Mouse (Mus musculus) MEL (cell line): ENCODE data around the gene Robo1.

Experiments used
- CTCF ChIP-seq, 3 experiments: IDR thresholded peaks in 2 of 3; conservative IDR thresholded peaks in 1 of 3; 2 replicates each; pipeline ENCODE4 v1.5.1; 2011 to 2012; ENCODE audit warnings: low read length in 3 of 3, low read depth in 2 of 3, mild to moderate bottlenecking in 2 of 3, improper control_type of control experiment in 1 of 3, inconsistent platforms in 1 of 3, mixed read lengths in 1 of 3, moderate library complexity in 1 of 3; ENCODE audit not compliant: control insufficient read depth in 1 of 3, insufficient read depth in 1 of 3, poor library complexity in 1 of 3, severe bottlenecking in 1 of 3
- ELF1 ChIP-seq: IDR thresholded peaks from 2 replicates; pipeline ENCODE4 v1.6.1; 2014; ENCODE audit warnings: low read depth, mild to moderate bottlenecking, inconsistent platforms, low read length, improper control_type of control experiment, moderate library complexity
- GABPA ChIP-seq: IDR thresholded peaks from 2 replicates; pipeline ENCODE4 v1.6.1; 2012; ENCODE audit warnings: low read depth, mild to moderate bottlenecking, inconsistent platforms, low read length, improper control_type of control experiment, moderate library complexity
- POLR2AphosphoS5 ChIP-seq: IDR thresholded peaks from 2 replicates; pipeline ENCODE4 v1.6.1; 2012; ENCODE audit warnings: low read depth, borderline replicate concordance, mild to moderate bottlenecking, inconsistent platforms, low read length, moderate library complexity, mixed read lengths
- SMC3 ChIP-seq: IDR thresholded peaks from 2 replicates; pipeline ENCODE4 v1.6.1; 2011; ENCODE audit warnings: low read depth, low read length, improper control_type of control experiment

- TF ChIP-seq ELF1 (no peak), GABPA (no peak), SMC3 (no peak), CTCF (IDR thresholded peaks at IDR 0.05 in 2 of 3, conservative IDR thresholded peaks at IDR 0.05 in 1 of 3; ENCODE audit: control insufficient read depth in 1 of 3, insufficient read depth in 1 of 3, low read depth in 2 of 3, low read length in 3 of 3, poor library complexity in 1 of 3, severe bottlenecking in 1 of 3) (no peak), POLR2AphosphoS5 (no peak)
Observed at GRCm38 (mm10) chr16:72769214-72769834, 461.2 kb downstream of the Robo1 start.
